Mouse (Mus musculus): ENCODE measurements around the gene Tmco5. TPM values are rescaled to one million over a fixed set of nuclear protein-coding genes. Genes with fewer than 3 reads are reported as not detected.

Tmco5 gene
- polyA plus RNA-seq (2015; fragmentation: Nextera tagmentation; extraction: Ambion mirVana) = not detected in 2 replicates

DNA sequence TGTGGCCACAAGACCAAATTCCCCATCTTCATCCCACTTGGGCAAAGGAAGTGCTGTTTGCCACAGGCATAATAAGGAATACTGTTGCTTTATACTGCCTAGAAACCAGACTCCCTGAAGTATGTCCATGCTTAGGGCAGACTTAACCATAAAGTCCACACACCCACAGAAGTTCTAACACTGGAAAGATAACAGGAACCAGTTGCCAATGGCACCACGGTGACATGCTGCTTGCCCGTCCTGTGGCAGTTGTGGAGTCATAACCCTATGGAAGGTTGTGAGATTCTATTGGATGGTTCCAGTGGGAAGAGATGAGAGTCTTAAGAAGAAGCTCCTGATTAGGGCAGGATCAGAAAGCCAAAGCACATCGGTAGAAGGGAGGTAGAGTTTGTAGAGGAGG is at the start of gene Tmco5:
TSS of gene Tmco5 (plus strand) at position 301 of the 400 bp plus-strand sequence.
- no peak within 1 kb of the TSS for H3K4me2 ChIP-seq (replicated peaks)
- no peaks in the 10 kb centered on the region for H3K27me3 ChIP-seq
- 86% methylated on average over 3 of the region's 3 CpGs for WGBS
- H3K36me3 ChIP-seq = no peaks in the 10 kb centered on the region
- no peak within 1 kb of the TSS for H3K9ac ChIP-seq
- no peak within 1 kb of the TSS for H3K27ac ChIP-seq
- ATAC-seq (ENCODE audit: low FRiP score, low read depth) = no peak
- peaks cover 7% of the 10 kb centered on the region for H3K4me1 ChIP-seq
- H3K9me3 ChIP-seq = no peaks in the 10 kb centered on the region
- H3K4me3 ChIP-seq = no peak within 1 kb of the TSS

DNA sequence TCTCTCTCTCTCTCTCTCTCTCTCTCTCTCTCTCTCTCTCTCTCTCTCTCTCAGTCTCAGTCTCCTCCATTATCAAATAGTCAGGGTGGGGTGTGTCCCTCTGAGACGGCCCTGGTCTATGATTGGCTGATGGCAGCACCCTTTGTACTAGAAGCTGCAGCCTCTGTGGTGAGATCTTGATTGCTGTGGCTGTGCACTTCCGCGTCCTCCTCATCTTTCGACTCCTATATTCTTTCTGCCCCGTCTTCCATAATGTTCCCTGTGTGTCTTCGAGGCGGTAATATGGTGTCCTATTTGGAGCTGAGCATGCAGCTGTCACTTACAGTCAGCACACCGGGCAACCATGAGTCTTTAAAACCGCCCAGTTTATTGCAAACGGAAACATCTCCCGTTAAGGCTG is 46.6 kb upstream of the Tmco5 start:
- Histone ChIP-seq H3K36me3 (no peaks in the 10 kb centered on the region), H3K4me1 (no peaks in the 10 kb centered on the region), H3K4me3 (no peak overlapping the region), H3K9ac (no peak overlapping the region), H3K27me3 (no peaks in the 10 kb centered on the region), H3K27ac (no peak overlapping the region), H3K9me3 (no peaks in the 10 kb centered on the region), H3K4me2 (replicated peaks) (no peak overlapping the region)
- no peak for ATAC-seq (ENCODE audit: low FRiP score, low read depth)
- WGBS = 72% methylated on average over 11 of the region's 11 CpGs

DNA sequence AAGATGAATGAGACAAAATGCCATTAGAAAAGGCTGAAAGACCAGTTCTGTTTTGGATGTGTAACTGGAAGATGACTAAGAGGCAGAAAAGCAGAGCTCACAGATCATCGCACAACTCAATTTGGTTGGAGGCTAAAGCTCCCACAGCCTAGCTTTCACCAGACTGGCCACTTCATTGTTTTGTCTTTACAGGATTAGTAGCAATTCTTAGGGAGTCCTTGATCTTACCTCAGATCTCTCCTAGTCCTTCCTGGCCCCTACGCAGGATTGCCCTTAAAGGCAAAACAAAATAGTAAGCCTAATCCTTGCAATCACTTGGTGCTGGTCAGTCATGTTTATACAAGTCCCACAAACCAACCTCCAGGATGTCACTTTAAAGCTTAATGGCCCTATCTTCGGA is 40.7 kb upstream of the Tmco5 start:
- Histone ChIP-seq H3K27ac (no peak overlapping the region), H3K27me3 (no peaks in the 10 kb centered on the region; the same call in 1 of the 2 replicates), H3K9me3 (no peaks in the 10 kb centered on the region), H3K9ac (no peak overlapping the region), H3K36me3 (no peaks in the 10 kb centered on the region), H3K4me3 (no peak overlapping the region), H3K4me2 (replicated peaks) (no peak overlapping the region), H3K4me1 (peaks cover 4% of the 10 kb centered on the region; the same call in 1 of the 2 replicates)
- no peak for ATAC-seq (ENCODE audit: low FRiP score, low read depth)
- WGBS = 47% methylated on average over 3 of the region's 3 CpGs

DNA sequence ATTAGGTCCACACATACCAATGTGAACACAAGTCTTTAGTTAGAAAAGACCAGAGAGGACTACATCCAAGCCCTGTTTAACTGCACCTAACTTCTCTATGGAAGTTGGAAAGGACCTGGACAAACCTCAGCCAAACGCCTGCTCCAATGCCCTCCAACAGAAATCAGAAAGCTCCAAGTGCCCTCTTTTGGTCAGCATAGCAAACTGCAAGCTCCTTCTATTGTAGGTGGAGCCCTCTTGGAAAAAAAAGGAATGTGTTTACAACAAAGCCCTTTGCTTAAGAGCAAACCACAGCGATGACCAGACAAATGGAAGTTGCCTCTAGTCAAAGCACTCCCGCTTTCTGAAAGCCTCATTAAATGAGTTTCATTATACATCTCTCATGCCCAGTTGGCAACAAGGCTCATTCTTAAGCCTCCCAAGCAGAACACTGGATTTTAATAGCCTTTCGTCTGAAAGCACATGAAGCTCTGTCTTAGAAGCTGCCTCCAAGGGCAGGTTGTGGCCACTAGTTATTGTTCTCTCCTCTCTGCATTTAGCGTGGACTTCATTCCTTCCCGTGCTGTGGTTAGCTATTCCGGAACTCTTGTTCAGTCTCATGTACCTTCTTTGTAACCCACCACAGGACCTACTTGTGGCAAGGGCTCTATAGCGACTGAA is 39.8 kb upstream of the Tmco5 start:
- Histone ChIP-seq H3K27ac (no peak overlapping the region), H3K4me1 (peaks cover 4% of the 10 kb centered on the region; the same call in 1 of the 2 replicates), H3K9me3 (no peaks in the 10 kb centered on the region), H3K4me2 (replicated peaks) (no peak overlapping the region; the same call in 1 of the 2 replicates), H3K36me3 (no peaks in the 10 kb centered on the region), H3K9ac (no peak overlapping the region), H3K4me3 (no peak overlapping the region), H3K27me3 (no peaks in the 10 kb centered on the region; the same call in 1 of the 2 replicates)
- ATAC-seq (ENCODE audit: low FRiP score, low read depth) = 0 out of 2 replicates have a peak, but pooled peaks have one; percentile 51
- WGBS = 45% methylated on average over 8 of the region's 8 CpGs

DNA sequence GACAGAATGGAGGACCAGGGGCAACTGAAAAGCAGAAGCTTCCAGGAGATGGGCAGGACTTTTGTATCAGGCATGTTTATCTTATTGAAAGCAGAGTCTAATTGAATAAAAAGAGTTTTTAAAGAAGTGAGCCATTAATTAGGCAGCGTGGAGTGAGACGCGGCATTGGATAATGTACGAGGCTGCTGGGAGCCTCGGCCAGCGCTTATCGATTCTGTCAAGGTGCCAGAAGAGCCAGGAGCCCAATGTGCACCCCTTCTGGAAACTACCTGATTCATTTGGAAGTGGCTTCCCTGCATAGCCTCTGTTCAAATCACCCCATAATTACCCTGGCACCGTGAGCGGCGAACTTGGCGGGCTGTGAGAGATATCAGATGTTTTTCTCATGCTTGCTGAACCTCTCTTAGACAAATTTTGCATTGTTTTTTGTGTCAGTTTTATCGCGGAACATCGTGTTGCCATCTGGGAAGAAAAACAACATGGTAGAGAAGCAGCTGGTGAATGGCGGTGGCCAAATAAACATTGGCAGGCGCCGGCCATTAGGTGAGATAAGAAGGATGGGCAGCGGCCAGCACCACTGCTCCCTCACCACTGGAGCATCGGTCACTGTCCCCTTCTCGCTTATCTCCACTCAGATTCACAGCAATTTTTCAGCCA is 28.4 kb upstream of the Tmco5 start:
- Histone ChIP-seq H3K9ac (no peak overlapping the region), H3K4me2 (replicated peaks) (no peak overlapping the region), H3K4me1 (peaks cover 11% of the 10 kb centered on the region), H3K27ac (no peak overlapping the region), H3K4me3 (no peak overlapping the region), H3K36me3 (no peaks in the 10 kb centered on the region), H3K27me3 (no peaks in the 10 kb centered on the region), H3K9me3 (no peaks in the 10 kb centered on the region)
- ATAC-seq (ENCODE audit: low FRiP score, low read depth) = no peak
- WGBS = 88% methylated on average over 20 of the region's 20 CpGs

DNA sequence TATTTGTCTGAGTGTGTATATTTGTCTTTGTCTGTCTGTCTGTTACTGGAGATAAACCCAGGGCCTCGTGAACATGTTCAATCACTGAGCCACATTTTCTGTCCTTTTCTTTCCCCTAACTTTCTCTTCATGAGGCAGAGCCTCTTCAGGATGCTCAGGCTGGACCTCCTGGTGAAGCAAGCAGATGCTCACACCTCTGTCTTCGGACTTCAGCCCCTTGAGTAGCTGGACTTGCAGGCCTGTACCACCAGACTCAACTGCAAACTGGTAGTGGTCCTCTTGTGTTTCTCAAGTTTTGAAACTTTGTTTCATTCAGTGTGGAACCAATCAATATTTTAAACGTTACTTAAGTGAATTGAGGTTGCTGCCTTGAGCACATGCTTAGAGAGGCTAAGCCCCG is 27.1 kb upstream of the Tmco5 start:
- no peak overlapping the region for H3K4me3 ChIP-seq
- H3K9me3 ChIP-seq = no peaks in the 10 kb centered on the region
- H3K4me1 ChIP-seq = peaks cover 11% of the 10 kb centered on the region
- no peak overlapping the region for H3K27ac ChIP-seq
- no peaks in the 10 kb centered on the region for H3K36me3 ChIP-seq
- WGBS = 77% methylated on average over 4 of the region's 4 CpGs
- no peak overlapping the region for H3K9ac ChIP-seq
- H3K4me2 ChIP-seq (replicated peaks) = no peak overlapping the region
- no peak for ATAC-seq (ENCODE audit: low FRiP score, low read depth)
- H3K27me3 ChIP-seq = no peaks in the 10 kb centered on the region

DNA sequence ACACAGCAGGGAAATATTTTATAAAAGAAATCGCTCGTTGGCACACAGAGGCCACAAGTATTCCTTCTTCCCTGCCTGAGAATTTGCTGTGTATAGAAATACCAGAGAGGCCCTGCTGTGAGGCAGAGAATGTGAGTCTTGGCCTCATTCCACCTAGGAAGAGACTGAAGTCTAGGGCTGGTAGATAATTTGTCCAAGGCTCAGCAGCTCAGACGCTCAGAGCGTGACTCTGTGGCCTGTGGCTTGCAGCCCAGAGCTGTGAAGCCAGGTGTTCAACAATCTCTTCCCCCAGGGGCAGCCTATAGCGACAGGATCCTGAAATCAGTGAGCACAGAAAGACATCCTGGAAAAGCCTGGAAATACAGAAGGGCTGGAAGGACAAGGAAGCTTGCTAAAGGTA is 26.2 kb upstream of the Tmco5 start:
- Histone ChIP-seq H3K27ac (peak overlapping the region; percentile 65; the same call in 1 of the 2 replicates), H3K4me3 (no peak overlapping the region), H3K4me2 (replicated peaks) (no peak overlapping the region), H3K36me3 (no peaks in the 10 kb centered on the region), H3K9ac (no peak overlapping the region), H3K4me1 (peaks cover 11% of the 10 kb centered on the region), H3K27me3 (no peaks in the 10 kb centered on the region), H3K9me3 (no peaks in the 10 kb centered on the region)
- 20% methylated on average over 5 of the region's 5 CpGs for WGBS
- ATAC-seq (ENCODE audit: low FRiP score, low read depth) = peak; percentile 90

DNA sequence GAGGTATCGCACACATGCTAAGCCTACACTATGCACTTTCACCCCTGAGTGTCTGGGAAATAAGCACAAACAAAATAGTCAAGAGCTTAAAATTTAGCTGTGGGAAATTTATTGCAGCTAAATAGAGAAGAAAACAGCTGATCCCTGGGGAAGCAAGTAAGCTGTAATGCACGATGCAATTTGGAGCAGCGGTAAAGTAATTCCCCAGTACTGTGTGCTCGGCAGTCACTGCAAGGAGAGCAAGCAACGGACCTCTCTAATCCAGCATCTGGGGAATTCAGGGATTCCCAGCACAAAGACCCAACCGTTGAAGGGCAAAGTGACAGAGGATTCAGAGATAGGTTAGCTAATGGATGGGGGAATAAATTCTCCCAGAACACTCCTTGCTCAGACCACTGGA is 19.8 kb upstream of the Tmco5 start:
- no peaks in the 10 kb centered on the region for H3K36me3 ChIP-seq
- no peaks in the 10 kb centered on the region for H3K4me1 ChIP-seq
- H3K4me2 ChIP-seq (replicated peaks) = no peak overlapping the region; the same call in 1 of the 2 replicates
- H3K27ac ChIP-seq = no peak overlapping the region
- WGBS = 34% methylated on average over 6 of the region's 6 CpGs
- H3K9ac ChIP-seq = no peak overlapping the region
- no peaks in the 10 kb centered on the region for H3K9me3 ChIP-seq
- no peak; the same call in 1 of the 2 replicates for ATAC-seq (ENCODE audit: low FRiP score, low read depth)
- H3K27me3 ChIP-seq = no peaks in the 10 kb centered on the region
- no peak overlapping the region for H3K4me3 ChIP-seq

DNA sequence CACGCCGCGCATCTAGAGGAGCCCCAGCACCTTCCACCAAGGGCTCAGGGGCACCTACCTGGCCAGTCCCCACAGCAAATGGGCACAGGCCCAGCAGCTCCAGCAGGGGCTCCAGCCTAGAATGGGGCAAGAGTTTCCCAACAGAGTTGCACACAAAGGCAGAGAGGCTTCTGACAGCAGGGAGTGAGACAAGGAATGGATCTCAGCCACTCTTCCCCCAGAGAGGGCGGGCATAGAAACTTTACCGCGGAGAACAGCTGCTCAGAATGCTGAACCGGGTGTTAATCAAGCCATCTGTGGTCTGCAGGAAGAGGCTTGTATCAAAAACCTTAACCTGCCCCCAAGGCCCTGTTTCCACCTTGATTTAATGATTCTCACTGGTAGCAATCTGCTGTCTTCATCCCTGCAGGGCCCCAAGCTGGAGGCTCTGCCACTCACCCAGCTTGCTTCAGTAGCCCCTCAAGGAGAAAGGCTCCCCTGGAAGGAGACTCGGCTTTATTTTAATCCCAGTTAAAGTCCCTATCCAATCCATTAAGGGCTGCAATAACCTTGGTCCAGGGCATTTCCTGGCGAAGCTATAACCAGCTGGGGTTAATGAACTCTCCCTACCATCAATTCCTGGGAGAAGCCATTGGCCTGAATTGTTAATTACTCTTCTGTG is 1.4 kb upstream of the Tmco5 start:
- WGBS = 35% methylated on average over 9 of the region's 9 CpGs
- no peak for ATAC-seq (ENCODE audit: low FRiP score, low read depth)

DNA sequence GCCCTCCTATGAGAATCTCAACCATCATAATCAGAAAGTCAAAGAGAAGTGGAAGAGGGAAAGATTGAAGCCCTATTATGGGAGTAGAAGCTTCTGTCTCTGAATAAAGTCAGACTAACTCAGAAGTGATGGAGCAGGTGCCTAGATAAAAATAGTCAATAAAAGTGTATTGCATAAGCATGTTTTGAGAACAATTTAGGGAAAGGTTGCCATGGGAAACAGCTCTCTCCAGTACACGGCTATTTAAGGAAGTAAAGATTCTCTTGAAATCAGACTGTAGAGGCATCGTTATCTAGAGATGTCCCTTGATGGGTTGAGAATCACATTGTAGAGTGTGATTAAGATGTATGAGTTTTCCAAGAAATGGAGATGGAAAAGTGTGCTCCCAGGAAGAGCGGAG is 1.2 kb downstream of the Tmco5 start:
- Histone ChIP-seq H3K27me3 (no peaks in the 10 kb centered on the region), H3K4me1 (peaks cover 7% of the 10 kb centered on the region), H3K4me3 (no peak overlapping the region), H3K27ac (no peak overlapping the region), H3K4me2 (replicated peaks) (no peak overlapping the region), H3K9ac (no peak overlapping the region), H3K36me3 (no peaks in the 10 kb centered on the region), H3K9me3 (no peaks in the 10 kb centered on the region)
- no peak for ATAC-seq (ENCODE audit: low FRiP score, low read depth)
- 92% methylated on average over 3 of the region's 3 CpGs for WGBS

More for the DNA sequence above, 1.4 kb upstream of the Tmco5 start:
- Histone ChIP-seq H3K4me2 (replicated peaks) (no peak overlapping the region), H3K4me1 (peaks cover 7% of the 10 kb centered on the region), H3K4me3 (no peak overlapping the region), H3K9ac (no peak overlapping the region), H3K9me3 (no peaks in the 10 kb centered on the region), H3K27me3 (no peaks in the 10 kb centered on the region), H3K27ac (no peak overlapping the region), H3K36me3 (no peaks in the 10 kb centered on the region)

DNA sequence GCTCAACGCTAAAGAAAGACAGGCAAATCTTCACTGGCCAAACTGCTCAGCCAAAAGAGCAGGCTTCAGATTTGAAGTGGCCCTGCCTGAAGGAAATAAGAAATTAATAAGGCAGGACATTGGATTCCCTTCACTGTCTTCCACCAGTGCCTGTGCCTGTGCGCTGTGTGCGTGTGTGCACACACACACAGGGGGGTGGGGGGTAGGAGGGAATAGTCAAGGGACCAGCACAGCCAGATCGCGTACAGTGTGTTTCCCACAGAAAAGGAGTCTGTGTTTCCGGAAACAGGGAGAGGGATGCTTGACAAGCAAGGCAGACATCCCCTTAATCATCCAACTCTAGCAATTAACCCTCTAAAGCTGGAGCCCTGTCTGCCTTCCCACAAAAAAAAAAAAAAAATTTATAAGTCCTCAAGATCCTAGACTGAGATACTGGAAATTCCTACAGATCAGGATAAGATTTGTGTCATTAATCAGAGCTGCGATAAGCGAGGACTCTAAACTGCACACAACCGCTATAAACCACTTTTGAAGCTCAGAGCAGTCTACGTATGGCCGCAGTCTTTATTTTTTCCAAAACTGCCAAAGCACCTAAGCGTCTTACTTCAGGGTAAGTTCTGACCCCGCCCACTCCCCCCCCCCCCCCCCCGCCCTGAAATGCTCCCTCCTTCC is 15.0 kb downstream of the Tmco5 start:
- Histone ChIP-seq H3K27ac (no peak overlapping the region), H3K9ac (no peak overlapping the region), H3K36me3 (no peaks in the 10 kb centered on the region), H3K4me2 (replicated peaks) (peak overlapping the region; percentile 67), H3K9me3 (no peaks in the 10 kb centered on the region), H3K4me3 (peak overlapping the region; percentile 38), H3K4me1 (peaks cover 8% of the 10 kb centered on the region; the same call in 1 of the 2 replicates), H3K27me3 (no peaks in the 10 kb centered on the region)
- no peak for ATAC-seq (ENCODE audit: low FRiP score, low read depth)
- 25% methylated on average over 13 of the region's 14 CpGs for WGBS

DNA sequence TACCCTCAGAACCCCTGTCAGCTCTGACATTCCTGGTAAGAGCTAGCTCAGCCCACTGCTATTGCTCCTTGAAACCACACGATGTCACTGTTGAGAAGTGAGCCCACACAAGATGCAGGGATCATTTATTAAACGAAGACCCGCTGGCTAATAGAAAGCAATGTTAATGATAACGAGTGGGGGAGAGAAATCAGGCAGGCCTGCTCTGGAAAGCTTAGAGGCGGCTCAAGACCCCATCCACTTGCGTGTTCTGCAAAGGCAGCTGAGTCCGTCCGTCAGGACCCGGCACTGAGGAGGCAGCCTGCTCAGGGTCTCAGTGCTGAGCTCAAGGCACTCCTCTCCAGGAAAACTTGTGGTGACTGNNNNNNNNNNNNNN is 15.5 kb downstream of the Tmco5 start:
- no peaks in the 10 kb centered on the region for H3K9me3 ChIP-seq
- ATAC-seq (ENCODE audit: low FRiP score, low read depth) = peak; percentile 88
- H3K4me2 ChIP-seq (replicated peaks) = peak overlapping the region; percentile 67
- H3K4me3 ChIP-seq = peak overlapping the region; percentile 38
- peaks cover 8% of the 10 kb centered on the region; the same call in 1 of the 2 replicates for H3K4me1 ChIP-seq
- no peaks in the 10 kb centered on the region for H3K36me3 ChIP-seq
- 1% methylated on average over 9 of the region's 9 CpGs for WGBS
- H3K27ac ChIP-seq = no peak overlapping the region
- H3K9ac ChIP-seq = peak overlapping the region; percentile 60
- peaks cover 2% of the 10 kb centered on the region; the same call in 1 of the 2 replicates for H3K27me3 ChIP-seq

Measured in limb, embryonic 13.5 days (tissue).